Mouse (Mus musculus) CH12.LX (cell line): Measurements from ENCODE around the gene Mrgprf. TPM values are rescaled to one million over a fixed set of nuclear protein-coding genes. Genes with fewer than 3 reads are reported as not detected.

Source experiments
- DNase-seq: peaks from one replicate; pipeline ENCODE4 v3.0.0-alpha.2; 2013; ENCODE audit errors: extremely low read depth
- H3K27ac ChIP-seq: 2 replicates; pipeline ENCODE4 v1.5.1; 2012; ENCODE audit warnings: low read depth, mild to moderate bottlenecking, control low read depth, moderate library complexity; ENCODE audit not compliant: insufficient read depth
- H3K27me3 ChIP-seq: replicated peaks from 2 replicates; pipeline ENCODE3; 2012; ENCODE audit warnings: inconsistent platforms
- H3K36me3 ChIP-seq, 2 experiments: replicated peaks in 1 of 2; 2 replicates each; pipeline versions ENCODE3 to v1.6.1; 2012; ENCODE audit warnings: inconsistent platforms in 1 of 2, low read length in 1 of 2, mild to moderate bottlenecking in 1 of 2, mixed read lengths in 1 of 2, moderate library complexity in 1 of 2; ENCODE audit not compliant: control insufficient read depth in 1 of 2, insufficient read depth in 1 of 2
- H3K4me1 ChIP-seq, 2 experiments: 2 replicates each; pipeline ENCODE4 v1.6.1; 2012; ENCODE audit warnings: inconsistent platforms in 1 of 2, moderate library complexity in 1 of 2; ENCODE audit not compliant: insufficient read depth in 2 of 2, control insufficient read depth in 1 of 2
- H3K4me2 ChIP-seq: 2 replicates; pipeline ENCODE4 v1.6.1; 2012; ENCODE audit warnings: low read depth, mild to moderate bottlenecking, control low read depth; ENCODE audit not compliant: poor library complexity, insufficient read depth, severe bottlenecking
- H3K4me3 ChIP-seq, 3 experiments: fragments of 150-350 bp in 1 of 3; sonication (generic) in 1 of 3; replicated peaks in 1 of 3; 2 replicates each; pipeline versions ENCODE3 to v1.5.1; 2011 to 2012; ENCODE audit warnings: low read depth in 2 of 3, low read length in 2 of 3, mild to moderate bottlenecking in 2 of 3, moderate library complexity in 2 of 3, control low read depth in 1 of 3, improper control_type of control experiment in 1 of 3, inconsistent platforms in 1 of 3, mixed read lengths in 1 of 3; ENCODE audit not compliant: poor library complexity in 1 of 3
- H3K79me2 ChIP-seq: replicated peaks from 2 replicates; pipeline ENCODE4 v1.6.1; 2012; ENCODE audit warnings: mild to moderate bottlenecking, moderate library complexity; ENCODE audit not compliant: control insufficient read depth, poor library complexity, insufficient read depth, severe bottlenecking; ENCODE audit errors: extremely low read depth
- H3K9ac ChIP-seq: 2 replicates; pipeline ENCODE4 v1.6.1; 2012; ENCODE audit warnings: low read depth, mild to moderate bottlenecking, control low read depth, moderate library complexity; ENCODE audit not compliant: insufficient read depth
- H3K9me3 ChIP-seq: replicated peaks from 2 replicates; pipeline ENCODE3; 2012; ENCODE audit warnings: low read length, inconsistent platforms, mixed read lengths
- BHLHE40 ChIP-seq: IDR thresholded peaks from 2 replicates; pipeline ENCODE4 v1.6.1; 2011; ENCODE audit warnings: mild to moderate bottlenecking, low read depth, low read length, improper control_type of control experiment
- CHD1 ChIP-seq: IDR thresholded peaks from 2 replicates; pipeline ENCODE4 v1.6.1; 2012; ENCODE audit warnings: low read depth, low read length, improper control_type of control experiment, inconsistent platforms
- CHD2 ChIP-seq: IDR thresholded peaks from 2 replicates; pipeline ENCODE4 v1.6.1; 2011; ENCODE audit warnings: low read length, improper control_type of control experiment
- E2F4 ChIP-seq: IDR thresholded peaks from 2 replicates; pipeline ENCODE4 v1.6.1; 2011; ENCODE audit warnings: low read depth, low read length, improper control_type of control experiment; ENCODE audit not compliant: insufficient replicate concordance
- ELF1 ChIP-seq: IDR thresholded peaks from 2 replicates; pipeline ENCODE4 v1.6.1; 2014; ENCODE audit warnings: low read depth, mild to moderate bottlenecking, inconsistent platforms, low read length, improper control_type of control experiment
- EP300 ChIP-seq: IDR thresholded peaks from 2 replicates; pipeline ENCODE4 v1.6.1; 2011; ENCODE audit warnings: low read length, improper control_type of control experiment
- ETS1 ChIP-seq: conservative IDR thresholded peaks from 2 replicates; pipeline ENCODE4 v1.6.1; 2012; ENCODE audit warnings: low read depth, mild to moderate bottlenecking, inconsistent platforms, low read length, improper control_type of control experiment, moderate library complexity
- IRF4 ChIP-seq: IDR thresholded peaks from 2 replicates; pipeline ENCODE4 v1.6.1; 2014; ENCODE audit warnings: low read depth, mild to moderate bottlenecking, inconsistent platforms, low read length, improper control_type of control experiment
- MAFK ChIP-seq: IDR thresholded peaks from 2 replicates; pipeline ENCODE4 v1.6.1; 2011; ENCODE audit warnings: low read length, improper control_type of control experiment; ENCODE audit not compliant: insufficient replicate concordance
- MXI1 ChIP-seq: IDR thresholded peaks from 2 replicates; pipeline ENCODE4 v1.6.1; 2011; ENCODE audit warnings: mild to moderate bottlenecking, low read depth, low read length, improper control_type of control experiment
- MYC ChIP-seq: IDR thresholded peaks from 2 replicates; pipeline ENCODE4 v1.6.1; 2011; ENCODE audit warnings: low read depth, mild to moderate bottlenecking, improper control_type of control experiment, low read length
- NELFE ChIP-seq: IDR thresholded peaks from 2 replicates; pipeline ENCODE4 v1.6.1; 2011; ENCODE audit warnings: low read depth, low read length, improper control_type of control experiment
- NRF1 ChIP-seq: IDR thresholded peaks from 2 replicates; pipeline ENCODE4 v1.6.1; 2014; ENCODE audit warnings: low read depth, mild to moderate bottlenecking, inconsistent platforms, low read length, improper control_type of control experiment, moderate library complexity
- PAX5 ChIP-seq: IDR thresholded peaks from 2 replicates; pipeline ENCODE4 v1.6.1; 2012; ENCODE audit warnings: low read length, inconsistent platforms, mixed read lengths
- POLR2A ChIP-seq: IDR thresholded peaks from 2 replicates; pipeline ENCODE4 v1.6.1; 2011; ENCODE audit warnings: low read depth, mild to moderate bottlenecking, improper control_type of control experiment, low read length
- POLR2AphosphoS2 ChIP-seq: IDR thresholded peaks from 2 replicates; pipeline ENCODE4 v1.6.1; 2011; ENCODE audit warnings: low read depth, low read length, improper control_type of control experiment
- RAD21 ChIP-seq: IDR thresholded peaks from 2 replicates; pipeline ENCODE4 v1.6.1; 2011; ENCODE audit warnings: low read depth, mild to moderate bottlenecking, low read length, improper control_type of control experiment, moderate library complexity
- RCOR1 ChIP-seq: conservative IDR thresholded peaks from 2 replicates; pipeline ENCODE4 v1.6.1; 2012; ENCODE audit warnings: low read depth, mild to moderate bottlenecking, inconsistent platforms, low read length, improper control_type of control experiment
- TBP ChIP-seq: conservative IDR thresholded peaks from 2 replicates; pipeline ENCODE4 v1.6.1; 2011; ENCODE audit warnings: low read depth, low read length, improper control_type of control experiment
- TCF12 ChIP-seq: IDR thresholded peaks from 2 replicates; pipeline ENCODE4 v1.6.1; 2014; ENCODE audit warnings: low read depth, mild to moderate bottlenecking, inconsistent platforms, low read length, improper control_type of control experiment
- UBTF ChIP-seq: IDR thresholded peaks from 2 replicates; pipeline ENCODE4 v1.6.1; 2012; ENCODE audit warnings: low read depth, mild to moderate bottlenecking, inconsistent platforms, low read length, improper control_type of control experiment, moderate library complexity
- USF1 ChIP-seq: IDR thresholded peaks from 2 replicates; pipeline ENCODE4 v1.6.1; 2014; ENCODE audit warnings: low read depth, mild to moderate bottlenecking, inconsistent platforms, low read length, improper control_type of control experiment
- USF2 ChIP-seq: conservative IDR thresholded peaks from 2 replicates; pipeline ENCODE4 v1.6.1; 2011; ENCODE audit warnings: low read depth, low read length, improper control_type of control experiment
- ZKSCAN1 ChIP-seq: IDR thresholded peaks from 2 replicates; pipeline ENCODE4 v1.6.1; 2012; ENCODE audit warnings: low read depth, inconsistent platforms, low read length, improper control_type of control experiment, borderline replicate concordance
- ZNF384 ChIP-seq: IDR thresholded peaks from 2 replicates; pipeline ENCODE4 v1.6.1; 2012; ENCODE audit warnings: low read depth, low read length, improper control_type of control experiment, inconsistent platforms
- dilution Hi-C: fragments of 300-500 bp; cut with MboI; formaldehyde crosslinking; loops from 2 replicates; pipeline ENCODE4 v1.14.3; 2020; ENCODE audit warnings: low sequenced_read_pairs; ENCODE audit not compliant: extremely low pct_unique_long_range_greater_than_20kb, extremely low pct_ligation_motif_present
- in situ Hi-C: fragments of 300-500 bp; cut with MboI; formaldehyde crosslinking; loops from 3 replicates; pipeline ENCODE4 v1.14.3; 2019; ENCODE audit warnings: low sequenced_read_pairs, low pct_ligation_motif_present, low pct_unique_long_range_greater_than_20kb, mixed read lengths
- polyA plus RNA-seq: library from polyadenylated mRNA; unstranded; fragments of >175 nt; gene quantifications from 2 replicates; pipeline ENCODE4 v1.2.1, GENCODE M21; 2012; ENCODE audit warnings: low read depth; ENCODE audit not compliant: insufficient read length
- total RNA-seq, 2 experiments: library from RNA; depleted of rRNA; stranded (reverse); fragments of 300-350 nt in 1 of 2; fragments of >200 nt in 1 of 2; gene quantifications; 2 replicates each; pipeline ENCODE4 v1.2.3; 2012 to 2014

Gene Mrgprf
- total and polyA plus RNA-seq, 3 experiments, result not detected

DNA sequence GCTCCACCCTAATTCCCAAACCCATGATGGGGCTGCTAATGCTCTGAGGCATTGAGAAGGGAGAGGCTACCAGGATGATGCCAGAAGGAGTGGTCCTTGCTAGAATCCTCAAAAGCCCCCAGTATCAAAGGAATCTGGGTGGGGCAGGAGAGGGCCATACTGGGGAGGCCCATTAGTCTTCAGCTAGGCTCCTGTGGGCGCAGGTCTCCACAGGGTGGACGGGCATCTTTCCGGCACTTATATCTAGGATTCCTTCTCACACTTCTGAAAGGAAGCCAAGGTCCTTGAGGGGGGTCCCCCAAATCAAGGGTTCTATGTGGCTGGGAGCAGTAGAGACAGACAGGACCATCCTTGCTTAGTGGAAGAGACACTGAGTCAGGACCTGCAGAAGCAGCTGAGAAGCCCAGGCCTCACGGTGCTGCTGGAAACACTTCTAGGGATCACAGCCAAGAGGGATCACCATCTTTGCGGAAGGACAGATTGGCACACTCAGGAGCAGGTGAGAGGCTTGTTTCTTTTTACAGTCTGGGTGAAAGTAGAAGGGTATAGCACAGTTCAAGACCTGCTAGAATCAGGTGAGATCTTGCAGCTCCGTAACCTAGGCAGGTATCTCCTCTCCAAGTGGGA lies 14.3 kb downstream of the Mrgprf start, which contains the start of gene Mrgprd (continued):
- no peak for TF ChIP-seq E2F4

DNA sequence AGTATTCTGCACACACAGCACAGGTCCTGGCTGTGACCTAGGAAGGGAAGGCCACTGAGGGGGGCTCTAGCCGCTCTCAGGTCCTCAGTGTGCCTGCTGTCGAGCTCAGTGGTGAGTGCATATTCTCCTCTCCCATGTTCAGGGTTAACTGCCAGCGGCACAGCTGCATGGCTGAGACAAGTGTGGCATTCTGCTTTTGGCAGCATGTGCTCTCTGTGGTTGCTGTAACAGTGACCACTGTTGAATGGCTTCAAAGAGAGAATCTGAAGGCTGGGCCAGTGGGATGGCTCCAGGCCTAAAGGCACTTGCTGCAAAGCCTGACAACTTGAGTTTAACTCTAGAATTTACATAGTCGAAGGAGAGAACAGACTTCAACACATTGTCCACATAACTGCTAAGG lies 16.9 kb downstream of the Mrgprf start:
- no peak overlapping the region for H3K4me2 ChIP-seq
- dilution Hi-C loops (no loop called here), in situ Hi-C loops (no loop called here)
- H3K27me3 ChIP-seq, result peaks cover 52% of the 10 kb centered on the region
- H3K9me3 ChIP-seq, result peaks cover under 1% of the 10 kb centered on the region
- H3K36me3 ChIP-seq, result no peaks in the 10 kb centered on the region
- no peak overlapping the region for H3K4me3 ChIP-seq
- H3K9ac ChIP-seq, result no peak overlapping the region
- TF ChIP-seq MAFK (no peak), ZKSCAN1 (no peak), RCOR1 (no peak), NRF1 (no peak), PAX5 (no peak), RAD21 (no peak), POLR2AphosphoS2 (no peak), UBTF (no peak), ZNF384 (no peak), ETS1 (no peak), BHLHE40 (no peak), NELFE (no peak), TCF12 (no peak), ELF1 (no peak), USF2 (no peak), MYC (no peak), TBP (no peak), CHD2 (no peak), POLR2A (no peak), EP300 (no peak)
- no peak overlapping the region for H3K27ac ChIP-seq
- no peaks in the 10 kb centered on the region for H3K79me2 ChIP-seq
- no peaks in the 10 kb centered on the region for H3K4me1 ChIP-seq
- DNase-seq, result no peak

DNA sequence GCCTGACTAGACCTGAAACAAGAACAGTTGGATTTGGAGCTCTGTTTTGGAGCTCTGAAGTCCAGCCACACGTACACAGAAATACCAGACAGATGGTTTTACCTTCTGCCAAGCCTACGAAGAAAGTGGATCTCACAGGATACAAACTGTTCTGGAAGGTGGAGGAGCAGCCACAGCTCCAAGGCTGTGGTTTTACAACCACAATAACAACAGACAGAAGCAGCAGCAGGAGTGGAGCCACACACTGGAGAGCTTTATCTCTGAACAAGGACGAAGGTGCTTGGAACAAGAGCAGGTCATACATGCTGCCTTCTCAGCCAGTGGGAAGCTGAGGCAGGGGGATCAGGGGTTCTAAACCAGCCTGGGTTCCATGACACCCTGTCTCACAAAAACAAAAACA lies 18.9 kb downstream of the Mrgprf start:
- in situ Hi-C loops, result no loop called here
- TF ChIP-seq MXI1, result no peak
- no peak for TF ChIP-seq ZNF384
- no peak for TF ChIP-seq TCF12
- TF ChIP-seq EP300, result no peak
- TF ChIP-seq USF1, result no peak
- TF ChIP-seq IRF4, result no peak
- no peak for TF ChIP-seq CHD1
- no peak for TF ChIP-seq E2F4
- TF ChIP-seq, all 38 proteins: peak for 0
- Histone ChIP-seq H3K9me3 (peaks cover 6% of the 10 kb centered on the region), H3K9ac (no peak overlapping the region), H3K4me2 (no peak overlapping the region), H3K36me3 (no peaks in the 10 kb centered on the region), H3K79me2 (no peaks in the 10 kb centered on the region), H3K4me1 (no peaks in the 10 kb centered on the region), H3K27ac (no peak overlapping the region), H3K27me3 (peaks cover 55% of the 10 kb centered on the region), H3K4me3 (no peak overlapping the region)
- no peak for DNase-seq
- dilution Hi-C loops, result no loop called here
